Mouse (Mus musculus) midbrain, postnatal 0 days (tissue): ENCODE measurements around the gene Usp11. TPM values are rescaled to one million over a fixed set of nuclear protein-coding genes. Genes with fewer than 3 reads are reported as not detected.
A peak's percentile ranks its signal among the peaks of the same experiment; 100 is the strongest.
"Not testable (repeated sequence)": the region's sequence is repeated elsewhere in the genome, so short reads cannot be mapped to it uniquely, and the experiment has no call there.

ENCODE experiments used
- ATAC-seq: fragments of 200-750 bp; cut with Nextera tagmentation; 2 replicates; pipeline ENCODE4 v1.8.0; 2017; ENCODE audit warnings: moderate number of reproducible peaks, mild to moderate bottlenecking, moderate TSS enrichment, moderate library complexity; ENCODE audit not compliant: low FRiP score
- DNase-seq: peaks from one replicate; pipeline ENCODE4 v3.0.0-alpha.2; 2015; ENCODE audit warnings: low spot score
- H3K27ac ChIP-seq: fragments of 300-500 bp; sonication (generic); 2 replicates; pipeline ENCODE4 v1.5.1; 2014; ENCODE audit warnings: low read depth, mild to moderate bottlenecking, low read length, mixed read lengths
- H3K27me3 ChIP-seq: fragments of 300-500 bp; sonication (generic); 2 replicates; pipeline ENCODE4 v1.6.1; 2014; ENCODE audit warnings: low read length, control low read depth, mixed read lengths; ENCODE audit not compliant: insufficient read depth
- H3K36me3 ChIP-seq: fragments of 300-500 bp; sonication (generic); 2 replicates; pipeline ENCODE4 v1.6.1; 2014; ENCODE audit warnings: low read length, control low read depth, mixed read lengths; ENCODE audit not compliant: insufficient read depth
- H3K4me1 ChIP-seq: fragments of 300-500 bp; sonication (generic); 2 replicates; pipeline ENCODE4 v1.6.1; 2014; ENCODE audit warnings: mild to moderate bottlenecking, control low read depth, antibody characterized with exemption, low read length, mixed read lengths; ENCODE audit not compliant: insufficient read depth
- H3K4me2 ChIP-seq: fragments of 300-500 bp; sonication (generic); 2 replicates; pipeline ENCODE4 v1.6.1; 2014; ENCODE audit warnings: low read depth, mild to moderate bottlenecking, low read length, mixed read lengths; ENCODE audit not compliant: poor library complexity, severe bottlenecking
- H3K4me3 ChIP-seq: fragments of 300-500 bp; sonication (generic); 2 replicates; pipeline ENCODE4 v1.5.1; 2014; ENCODE audit warnings: low read depth, mild to moderate bottlenecking, low read length, moderate library complexity
- H3K9ac ChIP-seq: fragments of 300-500 bp; sonication (generic); replicated peaks from 2 replicates; pipeline ENCODE4 v1.6.1; 2014; ENCODE audit warnings: mild to moderate bottlenecking, low read length, moderate library complexity, mixed read lengths; ENCODE audit not compliant: poor library complexity, severe bottlenecking
- H3K9me3 ChIP-seq: fragments of 300-500 bp; sonication (generic); 2 replicates; pipeline ENCODE4 v1.6.1; 2016; ENCODE audit warnings: low read length, control low read depth
- CTCF ChIP-seq: IDR thresholded peaks from 2 replicates; pipeline ENCODE4 v1.5.1; 2016; ENCODE audit warnings: antibody characterized with exemption, mild to moderate bottlenecking
- WGBS: fragments of 180-500 bp; shearing (Covaris S2); extraction: QIAGEN DNeasy Blood & Tissue Kit; methylation state at CpG from one replicate; pipeline ENCODE4 v1.1.7; 2014; 5-methylcytosine and 5-hydroxymethylcytosine counted together
- polyA plus RNA-seq: library from polyadenylated mRNA; unstranded; fragments of >200 nt; fragmentation: Nextera tagmentation; extraction: Ambion mirVana; gene quantifications from 2 replicates; pipeline ENCODE4 v1.2.1, GENCODE M21; 2015
- total RNA-seq: library from RNA; depleted of rRNA; stranded (reverse); fragments of >200 nt; gene quantifications from 2 replicates; pipeline ENCODE4 v1.2.3, GENCODE M21; 2014

The Usp11 gene
- total and polyA plus RNA-seq, 2 experiments from 2014 or later = 76.2 to 95.4 TPM

DNA sequence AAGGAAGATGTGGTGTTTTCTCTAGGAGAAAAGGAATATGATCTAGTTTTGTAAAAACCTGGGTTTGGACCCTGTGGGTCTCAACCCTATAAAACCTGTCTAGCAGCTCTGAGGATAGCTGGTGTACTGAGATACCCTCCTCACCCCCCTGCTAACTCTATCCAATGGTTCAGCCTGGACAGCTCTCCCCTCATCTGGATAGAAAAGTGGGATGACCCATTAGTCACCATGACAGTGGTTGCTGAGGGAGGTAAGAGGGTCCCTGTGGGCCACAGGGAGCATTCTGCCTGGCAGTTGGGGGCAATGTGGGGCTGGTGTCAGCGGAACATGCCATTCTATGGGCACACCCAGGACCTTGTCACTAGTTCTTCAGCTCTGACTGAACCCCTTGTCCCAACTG lies 11.1 kb upstream of the Usp11 start:
- Histone ChIP-seq H3K4me2 (no peak overlapping the region), H3K27me3 (no peaks in the 10 kb centered on the region), H3K9me3 (no peaks in the 10 kb centered on the region), H3K27ac (no peak overlapping the region), H3K9ac (no peak overlapping the region), H3K36me3 (peaks cover 13% of the 10 kb centered on the region), H3K4me1 (0 out of 2 replicates have a peak, but pooled peaks cover 3% of the 10 kb centered on the region), H3K4me3 (no peak overlapping the region)
- no peak for TF ChIP-seq CTCF
- ATAC-seq (no peak), DNase-seq (no peak)
- WGBS = 88% methylated on average over 1 of the region's 1 CpGs

DNA sequence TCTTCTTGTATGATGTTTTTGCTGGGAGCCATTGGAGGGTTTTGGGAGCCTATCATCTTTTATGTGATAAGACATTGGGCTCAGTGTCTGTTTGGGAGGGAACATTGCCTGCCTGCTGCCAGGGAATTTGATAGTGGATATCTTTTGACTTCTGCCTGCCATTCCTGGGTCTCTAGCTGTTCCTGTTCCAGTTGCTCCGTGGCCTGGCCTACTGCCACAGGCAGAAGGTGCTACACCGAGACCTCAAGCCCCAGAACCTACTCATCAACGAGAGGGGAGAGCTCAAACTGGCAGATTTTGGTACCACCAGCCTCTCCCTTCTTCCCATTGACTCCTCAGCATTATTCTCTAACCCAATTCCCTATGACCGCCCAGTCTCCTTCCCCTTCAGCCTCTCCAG lies 7.9 kb upstream of the Usp11 start:
- Histone ChIP-seq H3K27me3 (no peaks in the 10 kb centered on the region), H3K9ac (no peak overlapping the region), H3K4me3 (no peak overlapping the region), H3K9me3 (no peaks in the 10 kb centered on the region), H3K4me1 (no peaks in the 10 kb centered on the region), H3K4me2 (no peak overlapping the region), H3K27ac (no peak overlapping the region), H3K36me3 (peaks cover 18% of the 10 kb centered on the region)
- WGBS = 72% methylated on average over 4 of the region's 4 CpGs
- ATAC-seq (no peak), DNase-seq (no peak)
- TF ChIP-seq CTCF = no peak

DNA sequence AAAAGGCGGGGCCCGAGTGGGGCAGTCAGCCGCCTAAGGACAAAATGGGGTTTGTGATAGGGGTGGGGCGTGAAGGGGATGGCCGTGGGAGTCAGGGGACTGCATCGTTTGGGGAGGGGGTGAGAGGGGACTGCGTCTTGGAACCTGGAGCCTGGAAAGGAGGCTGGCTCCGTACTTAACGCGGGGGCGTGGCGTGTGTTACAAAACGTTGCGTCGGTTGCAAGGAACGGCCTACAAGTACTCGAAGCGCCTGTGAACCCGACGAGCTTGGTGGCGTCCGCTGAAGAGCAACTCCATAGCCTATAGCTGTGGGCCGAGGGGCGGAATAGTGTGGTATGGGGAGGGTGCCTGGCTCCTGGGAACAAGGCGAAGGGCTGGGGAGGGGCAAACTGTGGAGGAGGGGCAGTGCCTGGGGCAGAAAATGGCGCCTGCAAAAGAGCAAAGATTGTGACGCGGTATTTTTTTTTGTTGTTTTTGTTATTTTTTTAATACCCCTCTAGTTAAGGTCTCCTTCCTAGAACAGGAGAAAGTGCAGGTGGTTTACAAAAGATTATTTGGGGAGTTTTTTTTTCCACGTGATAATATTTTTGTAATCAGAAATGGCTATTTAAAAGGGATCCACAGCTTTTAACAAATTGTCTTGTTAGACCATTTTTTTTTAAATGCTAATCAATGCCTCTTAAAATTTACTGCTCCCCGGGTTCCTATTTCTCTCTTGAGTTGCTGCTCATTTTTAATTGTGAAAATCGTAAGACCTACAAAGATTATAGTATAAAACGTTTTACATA lies 783 bp downstream of the Usp11 start:
- no peaks in the 10 kb centered on the region for H3K9me3 ChIP-seq
- peak overlapping the region; percentile 55 for H3K4me3 ChIP-seq
- peak overlapping the region; percentile 41 for H3K4me2 ChIP-seq
- 21% methylated on average over 32 of the region's 32 CpGs for WGBS
- H3K9ac ChIP-seq = peak overlapping the region; percentile 75
- H3K36me3 ChIP-seq = no peaks in the 10 kb centered on the region
- peak; percentile 89 for ATAC-seq
- TF ChIP-seq CTCF = no peak
- H3K4me1 ChIP-seq = no peaks in the 10 kb centered on the region
- H3K27me3 ChIP-seq = no peaks in the 10 kb centered on the region
- peak; percentile 89 for DNase-seq
- peak overlapping the region; percentile 93 for H3K27ac ChIP-seq

DNA sequence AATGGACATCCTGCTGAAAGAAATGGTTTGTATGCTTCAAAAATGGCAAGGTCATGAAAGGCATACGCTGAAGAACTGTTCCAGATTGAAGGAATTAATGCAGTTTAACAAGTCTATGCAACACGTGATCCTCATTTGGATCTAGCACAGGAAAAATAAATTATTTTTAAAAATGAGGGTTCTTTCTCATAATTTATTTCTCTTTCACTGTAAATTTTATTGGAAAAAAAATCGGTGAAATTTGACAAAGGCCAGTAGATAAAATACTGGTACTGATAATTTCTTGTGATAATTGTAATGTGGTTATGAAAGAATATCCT lies 1.3 kb downstream of the Usp11 start:
- Histone ChIP-seq H3K36me3 (no peaks in the 10 kb centered on the region), H3K27me3 (no peaks in the 10 kb centered on the region), H3K27ac (no peak overlapping the region), H3K9me3 (no peaks in the 10 kb centered on the region), H3K9ac (no peak overlapping the region), H3K4me2 (peak overlapping the region; percentile 41), H3K4me1 (no peaks in the 10 kb centered on the region), H3K4me3 (peak overlapping the region; percentile 55)
- no peak for DNase-seq
- WGBS = 34% methylated on average over 3 of the region's 3 CpGs
- TF ChIP-seq CTCF = no peak
- no peak for ATAC-seq

DNA sequence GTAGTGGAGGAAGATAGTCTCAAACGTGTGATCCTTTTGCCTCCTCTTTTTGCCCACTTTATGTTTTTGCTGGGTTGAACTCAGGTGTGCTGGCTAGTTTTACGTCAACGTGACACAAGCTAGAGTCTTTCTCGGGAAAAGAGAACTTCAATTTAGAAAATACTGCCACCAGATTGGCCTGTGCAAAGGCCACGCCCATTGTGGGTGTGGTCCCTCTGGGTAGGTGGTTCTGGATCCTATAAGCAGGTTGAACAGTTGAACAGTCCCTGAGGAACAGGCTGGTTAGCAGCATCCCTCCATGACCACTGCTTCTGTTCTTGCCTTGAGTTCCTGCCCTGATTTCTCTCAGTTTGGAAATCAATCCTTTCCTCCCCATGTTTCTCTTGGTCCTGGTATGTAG lies 25.0 kb downstream of the Usp11 start:
- no peaks in the 10 kb centered on the region for H3K9me3 ChIP-seq
- H3K27me3 ChIP-seq = no peaks in the 10 kb centered on the region
- H3K27ac ChIP-seq = no peak overlapping the region
- H3K36me3 ChIP-seq = no peaks in the 10 kb centered on the region
- H3K4me3 ChIP-seq = no peak overlapping the region
- H3K9ac ChIP-seq = no peak overlapping the region
- TF ChIP-seq CTCF = no peak
- WGBS = 76% methylated on average over 5 of the region's 5 CpGs
- ATAC-seq = no peak
- H3K4me1 ChIP-seq = no peaks in the 10 kb centered on the region
- H3K4me2 ChIP-seq = no peak overlapping the region
- DNase-seq = no peak

DNA sequence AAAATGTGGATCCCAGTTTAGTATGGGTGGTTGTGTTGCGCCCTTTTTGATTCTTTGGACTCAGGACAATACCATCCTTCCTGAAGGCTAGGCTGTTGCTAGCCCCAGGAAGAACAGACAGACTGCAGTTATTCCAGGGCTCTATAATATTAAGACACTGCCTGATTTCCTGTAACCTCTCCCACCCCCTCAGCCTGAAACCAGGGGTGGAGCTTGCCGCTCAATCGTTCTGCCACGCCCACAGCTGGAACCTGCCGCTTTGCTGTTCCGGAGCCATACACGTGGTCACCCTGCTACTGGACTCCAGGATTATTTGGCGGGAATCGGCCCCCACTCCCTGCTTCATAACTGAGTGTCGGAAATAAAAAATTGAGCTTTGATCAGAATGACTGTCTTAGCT lies 26.3 kb downstream of the Usp11 start:
- not testable (repeated sequence) for H3K27ac ChIP-seq, DNase-seq, H3K27me3 ChIP-seq, H3K36me3 ChIP-seq, H3K9me3 ChIP-seq, ATAC-seq, H3K4me3 ChIP-seq, H3K9ac ChIP-seq, H3K4me2 ChIP-seq, H3K4me1 ChIP-seq
- 49% methylated on average over 10 of the region's 10 CpGs for WGBS
